Mouse (Mus musculus) ES-E14 (cell line): ENCODE measurements at regions not wholly inside any gene's neighbourhood (a gene's known extent, or its start where the extent isn't known, plus 50 kb on each side); places are given as distances from the start of the nearest gene placed in this dataset.

Experiments used
- DNase-seq: peaks from one replicate; pipeline ENCODE4 v3.0.0-alpha.2; 2013; ENCODE audit warnings: low read depth, low spot score
- H3K27ac ChIP-seq: 2 replicates; pipeline ENCODE4 v1.5.1; 2012; ENCODE audit warnings: low read depth, mild to moderate bottlenecking, low read length, moderate library complexity, mixed read lengths; ENCODE audit not compliant: poor library complexity, insufficient read depth, severe bottlenecking
- H3K36me3 ChIP-seq: 2 replicates; pipeline ENCODE4 v1.6.1; 2012; ENCODE audit warnings: mild to moderate bottlenecking, low read length, moderate library complexity, mixed read lengths; ENCODE audit not compliant: control insufficient read depth, poor library complexity, insufficient read depth, severe bottlenecking
- H3K4me1 ChIP-seq, 2 experiments: fragments of 150-350 bp in 1 of 2; sonication (generic) in 1 of 2; 2 replicates each; pipeline ENCODE4 v1.6.1; 2012; ENCODE audit warnings: low read length in 2 of 2, mild to moderate bottlenecking in 1 of 2, mixed read lengths in 1 of 2; ENCODE audit not compliant: control insufficient read depth in 2 of 2, insufficient read depth in 2 of 2, poor library complexity in 1 of 2
- H3K4me3 ChIP-seq, 2 experiments: fragments of 150-350 bp in 1 of 2; sonication (generic) in 1 of 2; 2 replicates each; pipeline ENCODE4 v1.5.1; 2012; ENCODE audit warnings: low read length in 2 of 2, low read depth in 1 of 2, mild to moderate bottlenecking in 1 of 2, mixed read lengths in 1 of 2; ENCODE audit not compliant: insufficient read depth in 1 of 2, poor library complexity in 1 of 2, severe bottlenecking in 1 of 2
- H3K9ac ChIP-seq: 2 replicates; pipeline ENCODE4 v1.6.1; 2012; ENCODE audit warnings: low read depth, mild to moderate bottlenecking, low read length, mixed read lengths; ENCODE audit not compliant: poor library complexity, insufficient read depth, severe bottlenecking
- H3K9me3 ChIP-seq: fragments of 150-350 bp; sonication (generic); 2 replicates; pipeline ENCODE4 v1.6.1; 2012; ENCODE audit warnings: low read depth, mild to moderate bottlenecking, low read length; ENCODE audit not compliant: control insufficient read depth, insufficient read depth
- CHD2 ChIP-seq: IDR thresholded peaks from 2 replicates; pipeline ENCODE4 v1.6.1; 2014; ENCODE audit warnings: mild to moderate bottlenecking, low read depth, low read length, inconsistent platforms
- HCFC1 ChIP-seq: IDR thresholded peaks from 2 replicates; pipeline ENCODE4 v1.6.1; 2012; ENCODE audit warnings: low read length, inconsistent platforms, borderline replicate concordance; ENCODE audit not compliant: insufficient read depth
- MAFK ChIP-seq: IDR thresholded peaks from 2 replicates; pipeline ENCODE4 v1.6.1; 2014; ENCODE audit warnings: mild to moderate bottlenecking, low read depth, low read length, inconsistent platforms; ENCODE audit not compliant: insufficient read depth
- ZC3H11A ChIP-seq: IDR thresholded peaks from 2 replicates; pipeline ENCODE4 v1.6.1; 2012; ENCODE audit warnings: low read depth, mild to moderate bottlenecking, inconsistent platforms, low read length, borderline replicate concordance
- ZNF384 ChIP-seq: IDR thresholded peaks from 2 replicates; pipeline ENCODE4 v1.6.1; 2012; ENCODE audit warnings: low read depth, low read length, inconsistent platforms
- in situ Hi-C, 2 experiments: fragments of 600-800 bp; cut with MboI; formaldehyde crosslinking; loops; one replicate each; pipeline ENCODE4 v1.15.1; 2025; ENCODE audit warnings: low sequenced_read_pairs in 2 of 2, inconsistent platforms in 1 of 2; ENCODE audit not compliant: unreplicated experiment in 2 of 2

GRCm38 (mm10) chr2:8029212-8029611, 519.8 kb upstream of the Celf2 start:
- no peaks in the 10 kb centered on the region for H3K4me1 ChIP-seq
- H3K4me3 ChIP-seq = no peak overlapping the region
- H3K9me3 ChIP-seq = no peaks in the 10 kb centered on the region
- H3K36me3 ChIP-seq = no peaks in the 10 kb centered on the region
- no peak overlapping the region for H3K9ac ChIP-seq
- DNase-seq = no peak
- no peak for TF ChIP-seq HCFC1
- no peak for TF ChIP-seq MAFK
- no peak for TF ChIP-seq CHD2
- no peak for TF ChIP-seq ZC3H11A
- no peak for TF ChIP-seq ZNF384
- in situ Hi-C loops = no loop called here
- H3K27ac ChIP-seq = no peak overlapping the region

GRCm38 (mm10) chr2:8027571-8027970, 518.2 kb upstream of the Celf2 start:
- no peaks in the 10 kb centered on the region for H3K4me1 ChIP-seq
- in situ Hi-C loops = no loop called here
- DNase-seq = no peak
- H3K9me3 ChIP-seq = no peaks in the 10 kb centered on the region
- no peak overlapping the region for H3K4me3 ChIP-seq
- H3K9ac ChIP-seq = no peak overlapping the region
- no peak overlapping the region for H3K27ac ChIP-seq
- no peaks in the 10 kb centered on the region for H3K36me3 ChIP-seq
- no peak for TF ChIP-seq CHD2
- TF ChIP-seq MAFK = no peak
- no peak for TF ChIP-seq HCFC1
- no peak for TF ChIP-seq ZC3H11A
- TF ChIP-seq ZNF384 = no peak

GRCm38 (mm10) chr2:8026648-8027047, 517.3 kb upstream of the Celf2 start:
- no peak overlapping the region for H3K9ac ChIP-seq
- no peak for TF ChIP-seq MAFK
- TF ChIP-seq HCFC1 = no peak
- no peak for TF ChIP-seq CHD2
- no peak for TF ChIP-seq ZC3H11A
- no peak for TF ChIP-seq ZNF384
- H3K36me3 ChIP-seq = no peaks in the 10 kb centered on the region
- no peak overlapping the region for H3K4me3 ChIP-seq
- no peak overlapping the region for H3K27ac ChIP-seq
- no peak for DNase-seq
- H3K9me3 ChIP-seq = no peaks in the 10 kb centered on the region
- no peaks in the 10 kb centered on the region for H3K4me1 ChIP-seq
- in situ Hi-C loops = no loop called here

GRCm38 (mm10) chr2:8022651-8023050, 513.3 kb upstream of the Celf2 start:
- Histone ChIP-seq H3K4me1 (no peaks in the 10 kb centered on the region), H3K4me3 (no peak overlapping the region), H3K9ac (no peak overlapping the region), H3K36me3 (no peaks in the 10 kb centered on the region), H3K27ac (no peak overlapping the region), H3K9me3 (no peaks in the 10 kb centered on the region)
- no peak for TF ChIP-seq ZC3H11A
- TF ChIP-seq ZNF384 = no peak
- TF ChIP-seq CHD2 = no peak
- no peak for DNase-seq
- in situ Hi-C loops = no loop called here

- TF ChIP-seq HCFC1 (no peak), CHD2 (no peak), MAFK (no peak), ZNF384 (no peak), ZC3H11A (no peak)
- DNase-seq = no peak
- Histone ChIP-seq H3K27ac (no peak overlapping the region), H3K4me3 (no peak overlapping the region), H3K9ac (no peak overlapping the region), H3K9me3 (no peaks in the 10 kb centered on the region), H3K4me1 (no peaks in the 10 kb centered on the region), H3K36me3 (no peaks in the 10 kb centered on the region)
- in situ Hi-C loops = no loop called here
Observed at GRCm38 (mm10) chr2:8022043-8022442, 512.7 kb upstream of the Celf2 start.
